Mouse (Mus musculus) embryonic facial prominence, embryonic 12.5 days (tissue): ENCODE data around the gene Ap2b1. TPM values are rescaled to one million over a fixed set of nuclear protein-coding genes. Genes with fewer than 3 reads are reported as not detected.
A peak's percentile ranks its signal among the peaks of the same experiment; 100 is the strongest.

ENCODE experiments used
- ATAC-seq: fragments of 200-750 bp; cut with Nextera tagmentation; 2 replicates; pipeline ENCODE4 v1.8.0; 2017; ENCODE audit not compliant: insufficient number of reproducible peaks, insufficient read depth, low FRiP score, low TSS enrichment
- H3K27ac ChIP-seq: fragments of 300-500 bp; sonication (generic); 2 replicates; pipeline ENCODE4 v1.5.1; 2016; ENCODE audit warnings: mild to moderate bottlenecking
- H3K27me3 ChIP-seq: fragments of 300-500 bp; sonication (generic); 2 replicates; pipeline ENCODE4 v1.6.1; 2016; ENCODE audit warnings: mild to moderate bottlenecking, moderate library complexity
- H3K36me3 ChIP-seq: fragments of 300-500 bp; sonication (generic); 2 replicates; pipeline ENCODE4 v1.6.1; 2016; ENCODE audit warnings: mild to moderate bottlenecking
- H3K4me1 ChIP-seq: fragments of 300-500 bp; sonication (generic); 2 replicates; pipeline ENCODE4 v1.6.1; 2016
- H3K4me2 ChIP-seq: fragments of 300-500 bp; sonication (generic); replicated peaks from 2 replicates; pipeline ENCODE4 v1.6.1; 2016; ENCODE audit warnings: mild to moderate bottlenecking, moderate library complexity
- H3K4me3 ChIP-seq: fragments of 300-500 bp; sonication (generic); 2 replicates; pipeline ENCODE4 v1.5.1; 2016; ENCODE audit warnings: mild to moderate bottlenecking
- H3K9ac ChIP-seq: fragments of 300-500 bp; sonication (generic); 2 replicates; pipeline ENCODE4 v1.6.1; 2016; ENCODE audit warnings: mild to moderate bottlenecking, moderate library complexity
- H3K9me3 ChIP-seq: fragments of 300-500 bp; sonication (generic); 2 replicates; pipeline ENCODE4 v1.6.1; 2016; ENCODE audit warnings: mild to moderate bottlenecking, moderate library complexity
- WGBS: fragments of 180-500 bp; shearing (Covaris S2); methylation state at CpG from one replicate; pipeline ENCODE4 v1.1.7; 2016; 5-methylcytosine and 5-hydroxymethylcytosine counted together
- polyA plus RNA-seq: library from polyadenylated mRNA; unstranded; fragments of >200 nt; fragmentation: Nextera tagmentation; extraction: Ambion mirVana; gene quantifications from 2 replicates; pipeline ENCODE4 v1.2.1, GENCODE M21; 2016

Ap2b1 gene
- polyA plus RNA-seq, 1 experiment from 2014 or later: 67.9 TPM

GRCm38 (mm10) chr11:83448927-83449236 lies 150.1 kb downstream of the Ap2b1 start:
- no peaks in the 10 kb centered on the region for H3K36me3 ChIP-seq
- peaks cover 25% of the 10 kb centered on the region for H3K27me3 ChIP-seq
- no peak overlapping the region for H3K9ac ChIP-seq
- no peak overlapping the region for H3K4me2 ChIP-seq
- H3K9me3 ChIP-seq: no peaks in the 10 kb centered on the region
- peaks cover 22% of the 10 kb centered on the region for H3K4me1 ChIP-seq
- ATAC-seq: no peak
- peak overlapping the region; percentile 50; the same call in 1 of the 2 replicates for H3K27ac ChIP-seq
- H3K4me3 ChIP-seq: no peak overlapping the region

GRCm38 (mm10) chr11:83449298-83449697 lies 150.5 kb downstream of the Ap2b1 start:
- Histone ChIP-seq H3K4me1 (peaks cover 22% of the 10 kb centered on the region), H3K4me2 (no peak overlapping the region), H3K36me3 (no peaks in the 10 kb centered on the region), H3K9me3 (no peaks in the 10 kb centered on the region), H3K9ac (no peak overlapping the region), H3K27me3 (peaks cover 21% of the 10 kb centered on the region), H3K4me3 (no peak overlapping the region), H3K27ac (no peak overlapping the region)
- 18% methylated on average over 4 of the region's 4 CpGs for WGBS
- no peak for ATAC-seq

- no peak for ATAC-seq
- H3K27ac ChIP-seq: no peak overlapping the region
- H3K4me2 ChIP-seq: no peak overlapping the region
- no peak overlapping the region for H3K4me3 ChIP-seq
- peaks cover 8% of the 10 kb centered on the region for H3K27me3 ChIP-seq
- no peaks in the 10 kb centered on the region for H3K9me3 ChIP-seq
- no peaks in the 10 kb centered on the region for H3K36me3 ChIP-seq
- peaks cover 20% of the 10 kb centered on the region for H3K4me1 ChIP-seq
- no peak overlapping the region for H3K9ac ChIP-seq
- WGBS: 32% methylated on average over 1 of the region's 1 CpGs
Measured at GRCm38 (mm10) chr11:83450550-83450949, 151.7 kb downstream of the Ap2b1 start.

- peaks cover 6% of the 10 kb centered on the region for H3K27me3 ChIP-seq
- H3K9ac ChIP-seq: no peak overlapping the region
- H3K4me2 ChIP-seq: no peak overlapping the region
- WGBS: 81% methylated on average over 10 of the region's 10 CpGs
- no peaks in the 10 kb centered on the region for H3K9me3 ChIP-seq
- no peak for ATAC-seq
- H3K27ac ChIP-seq: no peak overlapping the region
- no peak overlapping the region for H3K4me3 ChIP-seq
- H3K36me3 ChIP-seq: no peaks in the 10 kb centered on the region
- H3K4me1 ChIP-seq: peaks cover 20% of the 10 kb centered on the region
Measured at GRCm38 (mm10) chr11:83451281-83451680, 152.5 kb downstream of the Ap2b1 start.

- Histone ChIP-seq H3K27me3 (no peaks in the 10 kb centered on the region), H3K27ac (no peak overlapping the region)
Measured at GRCm38 (mm10) chr11:83454548-83454947, 155.7 kb downstream of the Ap2b1 start.

More at GRCm38 (mm10) chr11:83454548-83454947, 155.7 kb downstream of the Ap2b1 start:
- Histone ChIP-seq H3K4me2 (no peak overlapping the region), H3K4me1 (peaks cover 5% of the 10 kb centered on the region), H3K9ac (no peak overlapping the region), H3K9me3 (no peaks in the 10 kb centered on the region), H3K4me3 (no peak overlapping the region), H3K36me3 (no peaks in the 10 kb centered on the region)
- 19% methylated on average over 4 of the region's 4 CpGs for WGBS
- ATAC-seq: no peak

Other genes starting within 250 kb of the Ap2b1 start
- 1.6 and 1.7 TPM in 2 replicates for gene Slfn2, start 233.9 kb upstream of the Ap2b1 start, polyA plus RNA-seq
- 0.12 TPM in 1 of 2 replicates, not detected in the other for gene Slfn1, start 182.2 kb upstream of the Ap2b1 start, polyA plus RNA-seq
- not detected in 2 replicates for gene Slfn4, start 123.8 kb upstream of the Ap2b1 start, polyA plus RNA-seq
- 1.8 and 2.4 TPM in 2 replicates for gene Slfn3, start 107.7 kb upstream of the Ap2b1 start, polyA plus RNA-seq
- gene Slfn14, start 12.3 kb upstream of the Ap2b1 start, polyA plus RNA-seq: 0.73 and 0.88 TPM in 2 replicates
- gene Pex12, start 3.6 kb downstream of the Ap2b1 start, polyA plus RNA-seq: 14.9 and 15.5 TPM in 2 replicates
- gene Rasl10b, start 110.1 kb downstream of the Ap2b1 start, polyA plus RNA-seq: 6.3 and 6.9 TPM in 2 replicates
- 0.06 and 0.09 TPM in 2 replicates for gene Gas2l2, start 130.4 kb downstream of the Ap2b1 start, polyA plus RNA-seq
- 0.45 and 0.60 TPM in 2 replicates for gene 1700020L24Rik, start 138.7 kb downstream of the Ap2b1 start, polyA plus RNA-seq
- 2.9 and 3.2 TPM in 2 replicates for gene Mmp28, start 164.0 kb downstream of the Ap2b1 start, polyA plus RNA-seq
- gene Taf15, start 174.1 kb downstream of the Ap2b1 start, polyA plus RNA-seq: 14.5 and 15.5 TPM in 2 replicates
- not detected in 2 replicates for gene Heatr9, start 223.2 kb downstream of the Ap2b1 start, polyA plus RNA-seq
- 0.79 TPM in 1 of 2 replicates, not detected in the other for gene Ccl5, start 231.5 kb downstream of the Ap2b1 start, polyA plus RNA-seq